Mouse (Mus musculus) ES-E14 (cell line): ENCODE data around the gene Psma5. TPM values are rescaled to one million over a fixed set of nuclear protein-coding genes. Genes with fewer than 3 reads are reported as not detected.
A peak's percentile ranks its signal among the peaks of the same experiment; 100 is the strongest.
"Not testable (repeated sequence)": the region's sequence is repeated elsewhere in the genome, so short reads cannot be mapped to it uniquely, and the experiment has no call there.

Experiments used
- DNase-seq: peaks from one replicate; pipeline ENCODE4 v3.0.0-alpha.2; 2013; ENCODE audit warnings: low read depth, low spot score
- H3K27ac ChIP-seq: 2 replicates; pipeline ENCODE4 v1.5.1; 2012; ENCODE audit warnings: low read depth, mild to moderate bottlenecking, low read length, moderate library complexity, mixed read lengths; ENCODE audit not compliant: poor library complexity, insufficient read depth, severe bottlenecking
- H3K36me3 ChIP-seq: 2 replicates; pipeline ENCODE4 v1.6.1; 2012; ENCODE audit warnings: mild to moderate bottlenecking, low read length, moderate library complexity, mixed read lengths; ENCODE audit not compliant: control insufficient read depth, poor library complexity, insufficient read depth, severe bottlenecking
- H3K4me1 ChIP-seq, 2 experiments: fragments of 150-350 bp in 1 of 2; sonication (generic) in 1 of 2; 2 replicates each; pipeline ENCODE4 v1.6.1; 2012; ENCODE audit warnings: low read length in 2 of 2, mild to moderate bottlenecking in 1 of 2, mixed read lengths in 1 of 2; ENCODE audit not compliant: control insufficient read depth in 2 of 2, insufficient read depth in 2 of 2, poor library complexity in 1 of 2
- H3K4me3 ChIP-seq, 2 experiments: fragments of 150-350 bp in 1 of 2; sonication (generic) in 1 of 2; 2 replicates each; pipeline ENCODE4 v1.5.1; 2012; ENCODE audit warnings: low read length in 2 of 2, low read depth in 1 of 2, mild to moderate bottlenecking in 1 of 2, mixed read lengths in 1 of 2; ENCODE audit not compliant: insufficient read depth in 1 of 2, poor library complexity in 1 of 2, severe bottlenecking in 1 of 2
- H3K9ac ChIP-seq: 2 replicates; pipeline ENCODE4 v1.6.1; 2012; ENCODE audit warnings: low read depth, mild to moderate bottlenecking, low read length, mixed read lengths; ENCODE audit not compliant: poor library complexity, insufficient read depth, severe bottlenecking
- H3K9me3 ChIP-seq: fragments of 150-350 bp; sonication (generic); 2 replicates; pipeline ENCODE4 v1.6.1; 2012; ENCODE audit warnings: low read depth, mild to moderate bottlenecking, low read length; ENCODE audit not compliant: control insufficient read depth, insufficient read depth
- CHD2 ChIP-seq: IDR thresholded peaks from 2 replicates; pipeline ENCODE4 v1.6.1; 2014; ENCODE audit warnings: mild to moderate bottlenecking, low read depth, low read length, inconsistent platforms
- HCFC1 ChIP-seq: IDR thresholded peaks from 2 replicates; pipeline ENCODE4 v1.6.1; 2012; ENCODE audit warnings: low read length, inconsistent platforms, borderline replicate concordance; ENCODE audit not compliant: insufficient read depth
- MAFK ChIP-seq: IDR thresholded peaks from 2 replicates; pipeline ENCODE4 v1.6.1; 2014; ENCODE audit warnings: mild to moderate bottlenecking, low read depth, low read length, inconsistent platforms; ENCODE audit not compliant: insufficient read depth
- ZC3H11A ChIP-seq: IDR thresholded peaks from 2 replicates; pipeline ENCODE4 v1.6.1; 2012; ENCODE audit warnings: low read depth, mild to moderate bottlenecking, inconsistent platforms, low read length, borderline replicate concordance
- ZNF384 ChIP-seq: IDR thresholded peaks from 2 replicates; pipeline ENCODE4 v1.6.1; 2012; ENCODE audit warnings: low read depth, low read length, inconsistent platforms
- in situ Hi-C, 2 experiments: fragments of 600-800 bp; cut with MboI; formaldehyde crosslinking; loops; one replicate each; pipeline ENCODE4 v1.15.1; 2025; ENCODE audit warnings: low sequenced_read_pairs in 2 of 2, inconsistent platforms in 1 of 2; ENCODE audit not compliant: unreplicated experiment in 2 of 2
- total RNA-seq: library from RNA; depleted of rRNA; stranded (reverse); fragments of 300-350 nt; gene quantifications from 2 replicates; pipeline ENCODE4 v1.2.3, GENCODE M21; 2012

Psma5 gene
- total RNA-seq, 1 experiment = 248 TPM

- Histone ChIP-seq H3K4me1 (peaks cover 0 to 3% of the 10 kb centered on the region in 2 experiments; a peak in 1 of 4 replicates), H3K27ac (no peak overlapping the region), H3K36me3 (no peaks in the 10 kb centered on the region), H3K4me3 (no peak overlapping the region), H3K9ac (no peak overlapping the region), H3K9me3 (no peaks in the 10 kb centered on the region)
- in situ Hi-C loops = no loop called here
- TF ChIP-seq ZC3H11A (no peak), MAFK (no peak), ZNF384 (no peak), HCFC1 (no peak), CHD2 (no peak)
- DNase-seq = no peak
These were observed 15.4 kb upstream of the Psma5 start for GRCm38 (mm10) chr3:108241243-108241839.

- no peaks in the 10 kb centered on the region for H3K9me3 ChIP-seq
- no peak for TF ChIP-seq HCFC1
- no peak for TF ChIP-seq MAFK
- TF ChIP-seq ZC3H11A = no peak
- TF ChIP-seq CHD2 = no peak
- no peak for TF ChIP-seq ZNF384
- DNase-seq = no peak
- in situ Hi-C loops = no loop called here
- no peaks in the 10 kb centered on the region for H3K4me1 ChIP-seq
- no peaks in the 10 kb centered on the region for H3K36me3 ChIP-seq
- H3K4me3 ChIP-seq = no peak overlapping the region
- peak overlapping the region; percentile 31; the same call in 1 of the 2 replicates for H3K27ac ChIP-seq
- no peak overlapping the region for H3K9ac ChIP-seq
These were observed 9.9 kb upstream of the Psma5 start for GRCm38 (mm10) chr3:108246857-108247256.

- no peak for TF ChIP-seq HCFC1
- no peak for TF ChIP-seq CHD2
- TF ChIP-seq ZNF384 = no peak
- no peak for TF ChIP-seq ZC3H11A
- no peak for TF ChIP-seq MAFK
- peak overlapping the region; percentile 96; the same call in 1 of the 2 replicates for H3K9ac ChIP-seq
- H3K27ac ChIP-seq = no peak overlapping the region
- in situ Hi-C loops = no loop called here
- H3K9me3 ChIP-seq = no peaks in the 10 kb centered on the region
- no peak for DNase-seq
- H3K36me3 ChIP-seq = peaks cover 5% of the 10 kb centered on the region
- peaks cover 4% of the 10 kb centered on the region in 2 experiments; a peak in 1 of 4 replicates for H3K4me1 ChIP-seq
- H3K4me3 ChIP-seq = peak overlapping the region; percentile 88 to 95
These were observed 1.2 kb downstream of the Psma5 start for GRCm38 (mm10) chr3:108257831-108258500.

DNA sequence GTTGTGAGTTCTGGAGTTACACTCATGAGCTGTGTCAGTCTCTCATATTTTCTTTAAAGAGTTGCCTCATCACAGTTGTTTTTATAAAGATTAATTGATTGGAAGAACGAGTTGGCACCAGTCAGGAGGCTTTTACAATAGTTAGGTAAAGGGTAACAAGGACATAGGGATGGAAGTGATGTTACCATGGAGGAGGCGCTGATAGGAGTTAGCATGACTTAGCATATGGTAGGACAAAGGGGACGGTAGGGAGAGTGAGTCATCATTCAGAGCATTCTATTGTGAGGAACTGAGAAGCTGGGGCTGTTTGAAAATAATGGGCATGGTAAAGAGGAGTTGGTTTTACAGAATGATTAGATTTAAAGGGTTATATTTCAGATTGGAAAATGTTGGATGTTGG, 2.6 kb downstream of the Psma5 start:
- TF ChIP-seq ZC3H11A = no peak
- peak; percentile 67 for TF ChIP-seq MAFK
- no peaks in the 10 kb centered on the region for H3K9me3 ChIP-seq
- in situ Hi-C loops = no loop called here
- no peak for DNase-seq
- H3K36me3 ChIP-seq = peaks cover 9% of the 10 kb centered on the region
- no peak overlapping the region; the same call in 1 of the 2 replicates for H3K9ac ChIP-seq
- H3K27ac ChIP-seq = no peak overlapping the region
- peaks cover 4% of the 10 kb centered on the region in 2 experiments; a peak in 1 of 4 replicates for H3K4me1 ChIP-seq
- H3K4me3 ChIP-seq = no peak overlapping the region

- DNase-seq, H3K9me3 ChIP-seq, H3K4me1 ChIP-seq, H3K4me3 ChIP-seq, in situ Hi-C loops, H3K27ac ChIP-seq, H3K9ac ChIP-seq: not testable (repeated sequence)
- peaks cover 12% of the 10 kb centered on the region for H3K36me3 ChIP-seq
These were observed 22.8 kb downstream of the Psma5 start for GRCm38 (mm10) chr3:108279495-108279894.
